Mouse (Mus musculus) C2C12 (cell line): Measurements from ENCODE around the gene Rnf185. TPM values are rescaled to one million over a fixed set of nuclear protein-coding genes. Genes with fewer than 3 reads are reported as not detected.

Source experiments
- H3K27me3 ChIP-seq: one replicate; pipeline ENCODE4 v1.6.1; 2011; ENCODE audit not compliant: control insufficient read depth, insufficient read depth, insufficient read length
- H3K36me3 ChIP-seq: one replicate; pipeline ENCODE4 v1.6.1; 2011; ENCODE audit not compliant: control insufficient read depth, insufficient read depth
- H3K4me3 ChIP-seq: one replicate; pipeline ENCODE4 v1.5.1; 2011; ENCODE audit warnings: mild to moderate bottlenecking, control low read depth; ENCODE audit not compliant: poor library complexity, insufficient read depth, severe bottlenecking
- H3K79me2 ChIP-seq: one replicate; pipeline ENCODE4 v1.6.1; 2011; ENCODE audit not compliant: control insufficient read depth, insufficient read depth
- H3K79me3 ChIP-seq: one replicate; pipeline ENCODE4 v1.6.1; 2011; ENCODE audit warnings: low read depth, control low read depth
- H3ac ChIP-seq: one replicate; pipeline ENCODE3; 2011; ENCODE audit warnings: low read depth; ENCODE audit not compliant: control insufficient read depth, insufficient read length
- CEBPB ChIP-seq: IDR thresholded peaks from one replicate; pipeline ENCODE4 v1.6.1; 2011; ENCODE audit warnings: low read depth, mild to moderate bottlenecking, control low read depth, moderate library complexity
- CTCF ChIP-seq: IDR thresholded peaks from one replicate; pipeline ENCODE4 v1.5.1; 2011; ENCODE audit not compliant: control insufficient read depth, insufficient read depth, insufficient read length
- FOSL1 ChIP-seq: IDR thresholded peaks from one replicate; pipeline ENCODE4 v1.8.0; 2011; ENCODE audit warnings: mild to moderate bottlenecking, low read length; ENCODE audit not compliant: poor library complexity, insufficient read depth, severe bottlenecking
- MAX ChIP-seq: IDR thresholded peaks from one replicate; pipeline ENCODE4 v1.6.1; 2011; ENCODE audit warnings: mild to moderate bottlenecking, control low read depth
- MYOD1 ChIP-seq: IDR thresholded peaks from one replicate; pipeline ENCODE4 v1.6.1; 2011; ENCODE audit warnings: low read depth; ENCODE audit not compliant: control insufficient read depth, insufficient read length
- MYOG ChIP-seq: IDR thresholded peaks from one replicate; pipeline ENCODE4 v1.6.1; 2011; ENCODE audit not compliant: control insufficient read depth, insufficient read length; ENCODE audit errors: extremely low read depth
- USF1 ChIP-seq: IDR thresholded peaks from one replicate; pipeline ENCODE4 v1.6.1; 2011; ENCODE audit warnings: low read depth, mild to moderate bottlenecking, control low read depth, moderate library complexity
- polyA plus RNA-seq: library from polyadenylated mRNA; unstranded; fragments of >200 nt; fragmentation: generic; extraction: Trizol; gene quantifications from one replicate; pipeline ENCODE4 v1.2.1, GENCODE M21; 2012; ENCODE audit warnings: missing spikeins

Gene Rnf185
- polyA plus RNA-seq, 1 experiment, result 18.9 TPM

- no peaks in the 10 kb centered on the region for H3K79me2 ChIP-seq
- TF ChIP-seq MYOG, result no peak
- no peak for TF ChIP-seq CEBPB
- TF ChIP-seq USF1, result no peak
- no peak for TF ChIP-seq MYOD1
- no peak for TF ChIP-seq CTCF
- no peak for TF ChIP-seq FOSL1
- no peak for TF ChIP-seq MAX
- no peaks in the 10 kb centered on the region for H3K36me3 ChIP-seq
- no peak overlapping the region for H3ac ChIP-seq
- no peaks in the 10 kb centered on the region for H3K79me3 ChIP-seq
- peaks cover 4% of the 10 kb centered on the region for H3K27me3 ChIP-seq
- H3K4me3 ChIP-seq, result no peak overlapping the region
These were observed 36.9 kb upstream of the Rnf185 start for GRCm38 (mm10) chr11:3489036-3489435.

DNA sequence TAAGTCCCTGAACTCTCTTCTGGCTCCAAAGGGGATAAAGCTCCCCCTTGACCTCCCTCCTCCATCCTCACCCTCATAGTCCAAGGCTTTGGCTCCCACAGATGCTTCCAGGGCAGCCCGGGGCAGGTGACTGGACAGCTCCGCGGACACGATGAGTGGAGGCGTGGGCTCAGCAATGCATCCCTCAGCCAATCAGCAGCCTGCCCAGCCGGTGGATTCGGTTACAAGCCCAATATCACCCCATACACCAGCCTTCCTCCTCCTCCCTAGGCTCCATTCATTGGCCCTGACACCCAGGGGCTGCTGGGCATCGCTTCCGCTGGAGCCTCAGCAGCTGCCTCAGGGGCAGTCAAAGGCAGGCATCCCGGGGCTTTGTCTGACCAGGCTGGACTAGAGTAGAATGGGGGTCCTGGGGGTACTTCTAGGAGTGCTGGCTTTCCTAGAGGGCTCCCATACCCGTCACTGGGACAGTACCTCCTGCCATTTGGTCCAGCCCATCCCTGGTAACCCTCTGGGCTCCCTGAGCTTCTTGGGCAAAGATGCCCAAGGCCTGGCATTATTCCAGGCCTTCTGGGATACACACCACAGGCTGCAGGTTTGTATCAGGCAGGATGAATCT, 35.9 kb upstream of the Rnf185 start, which contains the start of gene Pla2g3:
Gene Pla2g3, plus strand, starts transcription at position 333 of the 619 bp plus-strand sequence.
- Histone ChIP-seq H3K36me3 (no peaks in the 10 kb centered on the region), H3ac (no peak within 1 kb of the TSS), H3K4me3 (no peak within 1 kb of the TSS), H3K79me2 (no peaks in the 10 kb centered on the region), H3K27me3 (peaks cover 4% of the 10 kb centered on the region), H3K79me3 (no peaks in the 10 kb centered on the region)
- TF ChIP-seq USF1, result no peak
- TF ChIP-seq CTCF, result no peak
- no peak for TF ChIP-seq FOSL1
- TF ChIP-seq MYOD1, result no peak
- TF ChIP-seq CEBPB, result no peak

GRCm38 (mm10) chr11:3486349-3486748, 34.2 kb upstream of the Rnf185 start:
- no peak for TF ChIP-seq MAX
- TF ChIP-seq USF1, result no peak
- TF ChIP-seq CEBPB, result no peak
- no peak for TF ChIP-seq FOSL1
- no peak for TF ChIP-seq MYOG
- no peak for TF ChIP-seq CTCF
- no peak for TF ChIP-seq MYOD1
- H3K79me2 ChIP-seq, result no peaks in the 10 kb centered on the region
- no peak overlapping the region for H3K4me3 ChIP-seq

DNA sequence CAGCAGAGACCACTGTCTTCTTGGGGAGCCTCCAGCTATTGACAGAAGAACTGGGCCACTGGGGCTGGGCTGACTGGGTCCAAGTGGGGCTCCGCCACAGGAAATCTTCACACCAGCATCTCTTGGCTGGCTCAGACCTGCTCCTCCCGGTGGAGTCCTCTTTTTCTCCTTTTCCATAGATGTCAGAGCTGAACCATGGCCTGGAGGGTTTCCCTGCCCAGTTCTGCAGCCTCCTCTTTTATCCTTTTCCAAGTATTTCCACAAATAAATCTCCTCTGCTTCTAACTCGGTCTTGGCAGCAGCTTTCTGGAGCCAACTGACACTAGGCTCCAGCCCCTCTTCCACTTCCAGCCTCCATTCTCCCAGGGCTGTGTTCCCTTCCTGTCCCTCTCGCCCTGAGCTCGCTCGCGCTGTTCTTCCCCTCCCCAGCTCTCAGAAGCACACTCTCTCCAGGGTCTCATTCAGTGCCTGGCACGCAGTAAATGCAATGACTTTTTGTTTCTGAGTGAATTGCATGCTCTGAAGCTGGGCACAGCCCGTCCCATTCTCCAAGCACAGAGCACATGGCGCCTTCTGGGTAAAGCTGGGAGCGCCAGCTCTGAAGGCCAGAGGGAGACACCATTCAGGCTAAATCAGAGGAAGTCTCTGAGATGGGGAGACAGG, 31.9 kb upstream of the Rnf185 start:
- no peaks in the 10 kb centered on the region for H3K79me3 ChIP-seq
- no peaks in the 10 kb centered on the region for H3K36me3 ChIP-seq
- no peaks in the 10 kb centered on the region for H3K79me2 ChIP-seq
- H3K4me3 ChIP-seq, result no peak overlapping the region
- H3K27me3 ChIP-seq, result no peaks in the 10 kb centered on the region
- H3ac ChIP-seq, result no peak overlapping the region
- no peak for TF ChIP-seq MYOG
- TF ChIP-seq USF1, result no peak
- no peak for TF ChIP-seq MYOD1
- TF ChIP-seq CTCF, result no peak
- TF ChIP-seq FOSL1, result no peak
- TF ChIP-seq MAX, result no peak
- TF ChIP-seq CEBPB, result no peak

More at GRCm38 (mm10) chr11:3486349-3486748, 34.2 kb upstream of the Rnf185 start:
- Histone ChIP-seq H3K27me3 (no peaks in the 10 kb centered on the region), H3K79me3 (no peaks in the 10 kb centered on the region), H3ac (no peak overlapping the region), H3K36me3 (no peaks in the 10 kb centered on the region)

GRCm38 (mm10) chr11:3475489-3475888, 23.3 kb upstream of the Rnf185 start:
- H3K27me3 ChIP-seq, result no peaks in the 10 kb centered on the region
- H3K36me3 ChIP-seq, result no peaks in the 10 kb centered on the region
- no peak overlapping the region for H3ac ChIP-seq
- no peaks in the 10 kb centered on the region for H3K79me2 ChIP-seq
- H3K79me3 ChIP-seq, result no peaks in the 10 kb centered on the region
- TF ChIP-seq CTCF (no peak), MAX (no peak), USF1 (no peak), MYOG (no peak), FOSL1 (no peak), MYOD1 (no peak), CEBPB (no peak)
- H3K4me3 ChIP-seq, result no peak overlapping the region
